Mouse (Mus musculus) embryonic facial prominence, embryonic 13.5 days (tissue): ENCODE data around the gene Stmn1. TPM values are rescaled to one million over a fixed set of nuclear protein-coding genes. Genes with fewer than 3 reads are reported as not detected.

Experiments
- ATAC-seq: fragments of 200-750 bp; cut with Nextera tagmentation; 2 replicates; pipeline ENCODE4 v1.8.0; 2017; ENCODE audit warnings: low read depth; ENCODE audit not compliant: insufficient number of reproducible peaks, insufficient read depth, low FRiP score, low TSS enrichment
- H3K27ac ChIP-seq: fragments of 300-500 bp; sonication (generic); 2 replicates; pipeline ENCODE4 v1.5.1; 2015; ENCODE audit warnings: moderate library complexity, mild to moderate bottlenecking, inconsistent platforms
- H3K27me3 ChIP-seq: fragments of 300-500 bp; sonication (generic); 2 replicates; pipeline ENCODE4 v1.6.1; 2015; ENCODE audit warnings: mild to moderate bottlenecking, inconsistent platforms
- H3K36me3 ChIP-seq: fragments of 300-500 bp; sonication (generic); 2 replicates; pipeline ENCODE4 v1.6.1; 2015; ENCODE audit warnings: mild to moderate bottlenecking, inconsistent platforms
- H3K4me1 ChIP-seq: fragments of 300-500 bp; sonication (generic); 2 replicates; pipeline ENCODE4 v1.6.1; 2015; ENCODE audit warnings: inconsistent platforms
- H3K4me2 ChIP-seq: fragments of 300-500 bp; sonication (generic); 2 replicates; pipeline ENCODE4 v1.6.1; 2015; ENCODE audit warnings: moderate library complexity, mild to moderate bottlenecking, inconsistent platforms
- H3K4me3 ChIP-seq: fragments of 300-500 bp; sonication (generic); 2 replicates; pipeline ENCODE4 v1.5.1; 2015; ENCODE audit warnings: mild to moderate bottlenecking, inconsistent platforms
- H3K9ac ChIP-seq: fragments of 300-500 bp; sonication (generic); 2 replicates; pipeline ENCODE4 v1.6.1; 2015; ENCODE audit warnings: mild to moderate bottlenecking, inconsistent platforms
- H3K9me3 ChIP-seq: fragments of 300-500 bp; sonication (generic); 2 replicates; pipeline ENCODE4 v1.6.1; 2016; ENCODE audit warnings: inconsistent platforms
- WGBS: fragments of 180-500 bp; shearing (Covaris S2); methylation state at CpG from one replicate; pipeline ENCODE4 v1.1.7; 2015; ENCODE audit warnings: mixed read lengths; 5-methylcytosine and 5-hydroxymethylcytosine counted together
- polyA plus RNA-seq: library from polyadenylated mRNA; unstranded; fragments of >200 nt; fragmentation: Nextera tagmentation; extraction: Ambion mirVana; gene quantifications from 2 replicates; pipeline ENCODE4 v1.2.1, GENCODE M21; 2015

Stmn1 gene
- polyA plus RNA-seq, 1 experiment from 2014 or later = 2,313 TPM

DNA sequence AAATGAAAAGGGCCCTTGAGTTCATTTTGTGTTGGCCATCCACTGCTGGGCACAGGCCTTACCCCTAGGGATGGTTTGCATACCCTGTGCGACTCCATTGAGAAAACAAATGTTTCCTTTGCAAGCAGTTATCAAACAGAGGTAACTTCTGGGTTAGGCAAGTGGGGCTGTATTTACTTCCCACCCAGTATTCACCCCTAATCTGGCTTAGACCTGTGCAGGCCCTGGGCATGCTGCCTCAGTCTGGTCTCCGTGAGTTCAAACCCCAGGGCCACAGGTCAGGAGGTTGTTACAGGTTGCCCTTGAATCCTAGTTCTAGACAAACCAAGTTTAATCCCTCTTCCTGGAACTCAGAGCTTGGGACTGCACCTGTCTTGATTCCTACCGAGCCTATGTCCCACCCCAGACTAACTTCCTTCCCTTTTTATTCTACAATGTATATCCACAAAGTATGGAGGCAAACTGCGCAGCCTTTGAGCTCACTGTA is 37.2 kb downstream of the Stmn1 start:
- Histone ChIP-seq H3K36me3 (peaks cover 6% of the 10 kb centered on the region; the same call in 1 of the 2 replicates), H3K9ac (no peak overlapping the region), H3K27me3 (no peaks in the 10 kb centered on the region), H3K9me3 (no peaks in the 10 kb centered on the region), H3K4me2 (no peak overlapping the region), H3K4me3 (no peak overlapping the region), H3K27ac (no peak overlapping the region), H3K4me1 (no peaks in the 10 kb centered on the region)
- 83% methylated on average over 4 of the region's 4 CpGs for WGBS
- no peak for ATAC-seq

GRCm38 (mm10) chr4:134505966-134506594 is 38.0 kb downstream of the Stmn1 start:
- Histone ChIP-seq H3K9me3 (no peaks in the 10 kb centered on the region), H3K9ac (no peak overlapping the region), H3K27me3 (no peaks in the 10 kb centered on the region), H3K4me1 (peaks cover under 1% of the 10 kb centered on the region), H3K4me3 (no peak overlapping the region), H3K4me2 (no peak overlapping the region), H3K36me3 (peaks cover 6% of the 10 kb centered on the region; the same call in 1 of the 2 replicates), H3K27ac (no peak overlapping the region)
- 76% methylated on average over 3 of the region's 4 CpGs for WGBS
- no peak for ATAC-seq

DNA sequence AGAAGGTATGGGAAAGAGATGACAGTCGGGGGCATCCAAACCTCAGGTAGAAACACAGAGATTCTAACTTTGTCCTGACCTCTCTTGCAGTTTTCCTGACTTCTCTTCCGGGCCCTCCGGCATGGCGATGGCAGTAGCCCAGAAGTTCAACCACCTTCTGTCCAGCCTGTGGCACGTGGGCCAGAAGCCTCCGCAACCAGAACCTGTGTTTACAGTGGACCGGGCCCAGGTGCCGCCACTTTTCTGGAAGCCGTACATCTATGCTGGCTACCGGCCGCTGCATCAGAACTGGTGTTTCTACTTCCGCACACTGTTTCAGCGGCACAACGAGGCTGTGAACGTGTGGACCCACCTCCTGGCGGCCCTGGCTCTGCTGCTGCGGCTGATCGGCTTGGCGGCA is 38.6 kb downstream of the Stmn1 start:
- ATAC-seq = no peak
- H3K4me1 ChIP-seq = peaks cover 6% of the 10 kb centered on the region
- H3K27me3 ChIP-seq = no peaks in the 10 kb centered on the region
- H3K36me3 ChIP-seq = peaks cover 6% of the 10 kb centered on the region; the same call in 1 of the 2 replicates
- H3K4me3 ChIP-seq = no peak overlapping the region
- no peak overlapping the region for H3K27ac ChIP-seq
- WGBS = 88% methylated on average over 19 of the region's 19 CpGs
- H3K4me2 ChIP-seq = no peak overlapping the region
- no peak overlapping the region for H3K9ac ChIP-seq
- H3K9me3 ChIP-seq = no peaks in the 10 kb centered on the region

GRCm38 (mm10) chr4:134510396-134510795 is 42.3 kb downstream of the Stmn1 start:
- Histone ChIP-seq H3K27ac (no peak overlapping the region), H3K27me3 (no peaks in the 10 kb centered on the region), H3K9me3 (no peaks in the 10 kb centered on the region), H3K4me1 (peaks cover 17% of the 10 kb centered on the region), H3K36me3 (peaks cover 6% of the 10 kb centered on the region; the same call in 1 of the 2 replicates), H3K4me3 (peak overlapping the region; percentile 65; the same call in 1 of the 2 replicates), H3K9ac (no peak overlapping the region), H3K4me2 (peak overlapping the region; percentile 94)
- no peak for ATAC-seq
- WGBS = 69% methylated on average over 4 of the region's 4 CpGs

DNA sequence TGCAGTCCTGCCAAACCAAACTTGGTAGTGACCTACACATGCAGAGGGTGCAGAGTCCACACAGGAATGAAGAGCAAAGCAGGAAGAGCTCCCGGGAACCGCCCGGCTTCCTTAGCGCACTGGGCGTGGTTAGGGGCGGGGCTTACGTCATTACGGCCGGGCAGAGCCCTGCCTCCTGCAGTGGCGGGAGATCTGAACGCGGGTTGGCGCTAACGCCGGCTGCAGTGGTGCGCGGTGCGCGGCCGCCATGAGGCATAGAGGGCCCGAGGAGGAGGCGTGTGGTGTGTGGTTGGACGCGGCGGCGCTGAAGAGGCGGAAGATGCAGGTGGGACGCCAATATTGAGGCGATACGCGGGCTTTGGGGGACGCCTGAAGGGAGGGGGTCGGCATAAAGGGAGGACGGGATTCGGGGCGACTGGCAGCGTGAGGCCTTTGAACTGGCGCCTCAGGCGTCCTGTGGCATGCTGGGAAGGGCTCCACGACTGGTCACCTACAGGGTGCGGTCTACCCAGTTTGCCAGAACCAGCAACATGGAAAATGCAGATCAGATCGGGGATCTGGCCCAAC is 42.8 kb downstream of the Stmn1 start, which contains the start of gene Aunip:
Gene Aunip, plus strand, starts transcription at position 155 of the 567 bp plus-strand sequence.
- H3K9ac ChIP-seq = peak within 1 kb of the TSS; percentile 72
- WGBS = under 1% methylated on average over 42 of the region's 42 CpGs
- no peaks in the 10 kb centered on the region for H3K27me3 ChIP-seq
- peak within 1 kb of the TSS; percentile 94 for H3K4me2 ChIP-seq
- peak within 1 kb of the TSS; percentile 65 for H3K4me3 ChIP-seq
- H3K27ac ChIP-seq = no peak within 1 kb of the TSS
- ATAC-seq = peak; percentile 89
- peaks cover 6% of the 10 kb centered on the region; the same call in 1 of the 2 replicates for H3K36me3 ChIP-seq
- peaks cover 17% of the 10 kb centered on the region for H3K4me1 ChIP-seq
- H3K9me3 ChIP-seq = no peaks in the 10 kb centered on the region

- no peak overlapping the region for H3K27ac ChIP-seq
- H3K4me3 ChIP-seq = peak overlapping the region; percentile 65
- H3K27me3 ChIP-seq = no peaks in the 10 kb centered on the region
- peak overlapping the region; percentile 72; the same call in 1 of the 2 replicates for H3K9ac ChIP-seq
- WGBS = 70% methylated on average over 6 of the region's 6 CpGs
- H3K9me3 ChIP-seq = no peaks in the 10 kb centered on the region
- H3K4me1 ChIP-seq = peaks cover 17% of the 10 kb centered on the region
- no peak for ATAC-seq
- peaks cover 6% of the 10 kb centered on the region; the same call in 1 of the 2 replicates for H3K36me3 ChIP-seq
- peak overlapping the region; percentile 94 for H3K4me2 ChIP-seq
Measured at GRCm38 (mm10) chr4:134511730-134512129, 43.6 kb downstream of the Stmn1 start.

DNA sequence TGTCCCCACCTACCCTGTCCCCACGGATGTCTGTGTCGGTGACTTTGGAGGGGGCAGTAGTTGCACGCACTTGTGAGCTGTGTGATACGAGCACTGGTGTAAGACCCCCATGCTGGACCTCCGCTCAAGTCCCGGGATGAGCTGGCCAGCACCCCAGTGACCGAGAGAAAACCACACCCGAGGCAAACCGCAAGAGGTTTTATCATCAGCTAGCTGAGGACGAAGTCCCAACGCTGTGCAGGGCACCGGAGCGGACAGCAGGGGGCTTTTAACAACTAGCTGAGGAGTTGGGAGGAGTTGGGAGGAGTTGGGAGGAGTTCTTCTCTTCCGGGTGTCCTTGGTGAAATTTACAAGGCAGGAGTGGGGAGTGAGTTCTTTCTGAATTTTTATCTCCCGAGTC is 44.7 kb downstream of the Stmn1 start:
- peak overlapping the region; percentile 54 for H3K4me2 ChIP-seq
- no peak overlapping the region for H3K27ac ChIP-seq

GRCm38 (mm10) chr4:134514309-134514930 is 46.3 kb downstream of the Stmn1 start:
- ATAC-seq = no peak
- peaks cover 17% of the 10 kb centered on the region for H3K4me1 ChIP-seq
- H3K27me3 ChIP-seq = no peaks in the 10 kb centered on the region
- H3K27ac ChIP-seq = no peak overlapping the region
- no peak overlapping the region for H3K4me2 ChIP-seq
- 0 out of 2 replicates have a peak overlapping the region, but pooled peaks have one; percentile 11 for H3K9ac ChIP-seq
- no peaks in the 10 kb centered on the region for H3K9me3 ChIP-seq
- no peaks in the 10 kb centered on the region for H3K36me3 ChIP-seq
- WGBS = 89% methylated on average over 11 of the region's 11 CpGs
- H3K4me3 ChIP-seq = no peak overlapping the region

More for the DNA sequence above, 44.7 kb downstream of the Stmn1 start:
- no peak for ATAC-seq
- Histone ChIP-seq H3K9me3 (no peaks in the 10 kb centered on the region), H3K4me1 (peaks cover 17% of the 10 kb centered on the region), H3K27me3 (no peaks in the 10 kb centered on the region), H3K36me3 (no peaks in the 10 kb centered on the region), H3K9ac (peak overlapping the region; percentile 37; the same call in 1 of the 2 replicates), H3K4me3 (peak overlapping the region; percentile 23)
- 31% methylated on average over 15 of the region's 15 CpGs for WGBS

- peaks cover 17% of the 10 kb centered on the region for H3K4me1 ChIP-seq
- no peaks in the 10 kb centered on the region for H3K27me3 ChIP-seq
- H3K9me3 ChIP-seq = no peaks in the 10 kb centered on the region
- H3K4me2 ChIP-seq = no peak overlapping the region
- no peak overlapping the region for H3K9ac ChIP-seq
- no peak for ATAC-seq
- H3K36me3 ChIP-seq = no peaks in the 10 kb centered on the region
- 67% methylated on average over 7 of the region's 7 CpGs for WGBS
- H3K27ac ChIP-seq = no peak overlapping the region
- no peak overlapping the region for H3K4me3 ChIP-seq
Measured at GRCm38 (mm10) chr4:134515614-134516013, 47.5 kb downstream of the Stmn1 start.

DNA sequence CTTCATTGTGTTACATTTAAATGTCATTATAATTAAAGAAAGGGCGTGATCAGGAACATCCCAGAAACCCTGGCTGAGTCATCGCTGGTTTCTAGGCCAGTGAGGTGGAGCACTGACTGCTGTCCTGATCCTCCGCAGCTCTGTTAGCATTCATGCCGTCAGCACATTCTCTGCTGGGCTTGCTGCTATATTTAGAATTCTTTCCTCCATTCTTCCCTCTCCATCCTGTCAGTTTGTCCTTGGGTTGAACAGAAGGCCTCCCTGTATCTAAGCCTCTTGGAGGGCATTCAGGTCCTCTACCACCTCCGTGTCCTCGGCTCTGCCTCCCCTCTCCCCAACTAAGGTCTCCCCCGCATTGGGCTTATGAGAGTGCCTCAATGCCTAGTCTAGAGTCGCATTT is 48.9 kb downstream of the Stmn1 start:
- Histone ChIP-seq H3K4me3 (no peak overlapping the region), H3K27me3 (no peaks in the 10 kb centered on the region), H3K9ac (0 out of 2 replicates have a peak overlapping the region, but pooled peaks have one; percentile 8), H3K4me1 (peaks cover 8% of the 10 kb centered on the region), H3K27ac (no peak overlapping the region), H3K4me2 (no peak overlapping the region), H3K9me3 (no peaks in the 10 kb centered on the region), H3K36me3 (peaks cover 6% of the 10 kb centered on the region; the same call in 1 of the 2 replicates)
- ATAC-seq = no peak
- WGBS = 79% methylated on average over 8 of the region's 8 CpGs

DNA sequence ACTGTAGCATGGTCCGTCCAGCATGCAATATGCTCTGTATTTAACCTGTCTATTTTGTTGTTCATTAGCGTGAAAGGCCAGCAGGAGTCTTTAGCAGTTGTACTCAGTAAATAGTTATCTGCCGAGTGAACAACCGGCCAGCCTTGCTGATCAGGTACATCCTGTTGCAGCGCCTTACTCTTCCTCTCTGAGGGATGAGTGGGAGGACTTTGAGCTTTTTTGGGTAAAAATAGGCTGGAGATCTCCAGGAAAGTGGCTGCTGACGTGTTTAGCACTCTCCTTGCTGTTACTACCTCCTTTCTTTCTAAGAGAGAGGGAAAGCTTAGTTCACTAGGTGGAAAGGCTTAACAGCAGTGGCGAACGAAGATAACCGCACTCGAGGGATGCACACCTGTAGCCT is 49.6 kb downstream of the Stmn1 start:
- no peaks in the 10 kb centered on the region for H3K9me3 ChIP-seq
- H3K27ac ChIP-seq = no peak overlapping the region
- 86% methylated on average over 10 of the region's 10 CpGs for WGBS
- H3K4me3 ChIP-seq = no peak overlapping the region
- H3K4me1 ChIP-seq = peaks cover 5% of the 10 kb centered on the region
- no peak overlapping the region for H3K9ac ChIP-seq
- ATAC-seq = no peak
- H3K27me3 ChIP-seq = no peaks in the 10 kb centered on the region
- peaks cover 8% of the 10 kb centered on the region for H3K36me3 ChIP-seq
- no peak overlapping the region for H3K4me2 ChIP-seq
